Mouse (Mus musculus): ENCODE data around the gene Arhgap36. TPM values are rescaled to one million over a fixed set of nuclear protein-coding genes. Genes with fewer than 3 reads are reported as not detected.

The Arhgap36 gene
- total and polyA plus RNA-seq, 3 experiments, result not detected

- H3K4me1 ChIP-seq (ENCODE audit: control insufficient read depth in 1 of 2, insufficient read depth in 2 of 2, low read length in 2 of 2), result no peaks in the 10 kb centered on the region
- no peaks in the 10 kb centered on the region for H3K27me3 ChIP-seq (ENCODE audit: control insufficient read depth in 1 of 2, insufficient read depth in 2 of 2, low read length in 2 of 2)
- DNase-seq (ENCODE audit: low read depth, low spot score), result no peak
- H3K9me3 ChIP-seq (replicated peaks; ENCODE audit: insufficient read depth, low read length), result no peaks in the 10 kb centered on the region
- no peak overlapping the region for H3K9ac ChIP-seq (ENCODE audit: control insufficient read depth, low read depth, low read length, poor library complexity, severe bottlenecking)
- no peak overlapping the region for H3K4me3 ChIP-seq (ENCODE audit: control insufficient read depth in 1 of 2, insufficient read depth in 1 of 2, low read depth in 2 of 2, low read length in 2 of 2)
- no peaks in the 10 kb centered on the region for H3K79me2 ChIP-seq (ENCODE audit: control insufficient read depth, insufficient read depth, low read length, poor library complexity)
- H3K36me3 ChIP-seq (ENCODE audit: control insufficient read depth in 1 of 2, insufficient read depth in 2 of 2, low read length in 2 of 2), result no peaks in the 10 kb centered on the region
- no peak for TF ChIP-seq USF1 (IDR thresholded peaks at IDR 0.05; ENCODE audit: low read depth, low read length)
- TF ChIP-seq POLR2AphosphoS2 (IDR thresholded peaks at IDR 0.05; ENCODE audit: low read length), result no peak
- TF ChIP-seq CHD2 (IDR thresholded peaks at IDR 0.05; ENCODE audit: low read length), result no peak
- no peak overlapping the region for H3K27ac ChIP-seq (ENCODE audit: control insufficient read depth, low read depth, low read length)
These were observed 17.1 kb downstream of the Arhgap36 start for GRCm38 (mm10) chrX:49480846-49481245.

GRCm38 (mm10) chrX:49489141-49489540 is 25.4 kb downstream of the Arhgap36 start:
- no peak for DNase-seq (ENCODE audit: low read depth, low spot score)
- no peak for TF ChIP-seq ZC3H11A (IDR thresholded peaks at IDR 0.05; ENCODE audit: low read depth, low read length)
- no peak for TF ChIP-seq ZKSCAN1 (IDR thresholded peaks at IDR 0.05; ENCODE audit: low read depth, low read length)
- no peak for TF ChIP-seq ELF1 (IDR thresholded peaks at IDR 0.05; ENCODE audit: low read depth, low read length)
- no peak for TF ChIP-seq SIN3A (IDR thresholded peaks at IDR 0.05; ENCODE audit: low read length)
- TF ChIP-seq ZNF384 (IDR thresholded peaks at IDR 0.05; ENCODE audit: low read depth, low read length), result no peak
- no peak for TF ChIP-seq TBP (IDR thresholded peaks at IDR 0.05; ENCODE audit: low read depth, low read length)
- no peak for TF ChIP-seq SMC3 (IDR thresholded peaks at IDR 0.05; ENCODE audit: low read depth, low read length)

GRCm38 (mm10) chrX:49493739-49494449 is 30.1 kb downstream of the Arhgap36 start:
- Histone ChIP-seq H3K9ac (ENCODE audit: control insufficient read depth, low read depth, low read length, poor library complexity, severe bottlenecking) (no peak overlapping the region), H3K4me3 (ENCODE audit: control insufficient read depth in 1 of 2, insufficient read depth in 1 of 2, low read depth in 2 of 2, low read length in 2 of 2) (no peak overlapping the region), H3K79me2 (ENCODE audit: control insufficient read depth, insufficient read depth, low read length, poor library complexity) (no peaks in the 10 kb centered on the region), H3K36me3 (ENCODE audit: control insufficient read depth in 1 of 2, insufficient read depth in 2 of 2, low read length in 2 of 2) (no peaks in the 10 kb centered on the region), H3K27me3 (ENCODE audit: control insufficient read depth in 1 of 2, insufficient read depth in 2 of 2, low read length in 2 of 2) (no peaks in the 10 kb centered on the region), H3K27ac (ENCODE audit: control insufficient read depth, low read depth, low read length) (no peak overlapping the region), H3K9me3 (replicated peaks; ENCODE audit: insufficient read depth, low read length) (no peaks in the 10 kb centered on the region), H3K4me1 (ENCODE audit: control insufficient read depth in 1 of 2, insufficient read depth in 2 of 2, low read length in 2 of 2) (no peaks in the 10 kb centered on the region)
- TF ChIP-seq RCOR1 (IDR thresholded peaks at IDR 0.05; ENCODE audit: low read depth, low read length) (no peak), USF2 (IDR thresholded peaks at IDR 0.05; ENCODE audit: borderline replicate concordance in 1 of 2, insufficient read depth in 1 of 2, low read depth in 1 of 2, low read length in 2 of 2) (no peak), NRF1 (IDR thresholded peaks at IDR 0.05; ENCODE audit: insufficient read depth, low read depth, low read length, poor library complexity, severe bottlenecking) (no peak)
- DNase-seq (ENCODE audit: low read depth, low spot score), result no peak

More at GRCm38 (mm10) chrX:49489141-49489540, 25.4 kb downstream of the Arhgap36 start:
- H3K9me3 ChIP-seq (replicated peaks; ENCODE audit: insufficient read depth, low read length), result no peaks in the 10 kb centered on the region
- no peaks in the 10 kb centered on the region for H3K79me2 ChIP-seq (ENCODE audit: control insufficient read depth, insufficient read depth, low read length, poor library complexity)
- no peak overlapping the region for H3K9ac ChIP-seq (ENCODE audit: control insufficient read depth, low read depth, low read length, poor library complexity, severe bottlenecking)
- H3K27me3 ChIP-seq (ENCODE audit: control insufficient read depth in 1 of 2, insufficient read depth in 2 of 2, low read length in 2 of 2), result no peaks in the 10 kb centered on the region
- no peaks in the 10 kb centered on the region for H3K36me3 ChIP-seq (ENCODE audit: control insufficient read depth in 1 of 2, insufficient read depth in 2 of 2, low read length in 2 of 2)
- H3K4me3 ChIP-seq (ENCODE audit: control insufficient read depth in 1 of 2, insufficient read depth in 1 of 2, low read depth in 2 of 2, low read length in 2 of 2), result no peak overlapping the region
- H3K4me1 ChIP-seq (ENCODE audit: control insufficient read depth in 1 of 2, insufficient read depth in 2 of 2, low read length in 2 of 2), result no peaks in the 10 kb centered on the region
- no peak overlapping the region for H3K27ac ChIP-seq (ENCODE audit: control insufficient read depth, low read depth, low read length)

Other genes starting within 250 kb of the Arhgap36 start
- gene Enox2, start 175.7 kb upstream of the Arhgap36 start, total RNA-seq (2012; rRNA removed), result 8.2 and 8.6 TPM in 2 replicates
- gene Enox2, start 175.7 kb upstream of the Arhgap36 start, polyA plus RNA-seq (2012; ENCODE audit: insufficient read depth in 1 of 2, insufficient read length in 2 of 2, low read depth in 1 of 2, low replicate concordance in 2 of 2, missing spikeins in 1 of 2), result 10 to 100 TPM in 1 of 2 experiments, not detected in 1; 11.0 TPM
- gene Olfr1320, start 208.4 kb downstream of the Arhgap36 start, total RNA-seq (2012; rRNA removed), result not detected in 2 replicates
- gene Olfr1320, start 208.4 kb downstream of the Arhgap36 start, polyA plus RNA-seq (2012; ENCODE audit: insufficient read depth in 1 of 2, insufficient read length in 2 of 2, low read depth in 1 of 2, low replicate concordance in 2 of 2, missing spikeins in 1 of 2), result not detected